Mouse (Mus musculus) liver, adult 2 months (tissue): ENCODE data around the gene Zbtb20. TPM values are rescaled to one million over a fixed set of nuclear protein-coding genes. Genes with fewer than 3 reads are reported as not detected.

Experiments
- DNase-seq: peaks from one replicate; pipeline ENCODE4 v3.0.0-alpha.2; 2011; ENCODE audit warnings: low read depth, low spot score; ENCODE audit errors: extremely low read depth
- H3K27ac ChIP-seq: fragments of 200-500 bp; replicated peaks from 2 replicates; pipeline ENCODE4 v1.5.1; 2012; ENCODE audit warnings: low read depth, mild to moderate bottlenecking, control low read depth, inconsistent platforms, low read length; ENCODE audit not compliant: insufficient read depth
- H3K27me3 ChIP-seq: fragments of 200-500 bp; 2 replicates; pipeline ENCODE4 v1.6.1; 2012; ENCODE audit warnings: mild to moderate bottlenecking, moderate library complexity, low read length, inconsistent platforms; ENCODE audit not compliant: control insufficient read depth, insufficient read depth
- H3K36me3 ChIP-seq: fragments of 200-500 bp; 2 replicates; pipeline ENCODE4 v1.6.1; 2012; ENCODE audit warnings: low read length, inconsistent platforms; ENCODE audit not compliant: control insufficient read depth, insufficient read depth
- H3K4me1 ChIP-seq: fragments of 200-500 bp; 2 replicates; pipeline ENCODE4 v1.6.1; 2011; ENCODE audit warnings: low read length; ENCODE audit not compliant: control insufficient read depth, insufficient read depth
- H3K4me3 ChIP-seq: fragments of 200-500 bp; 2 replicates; pipeline ENCODE4 v1.5.1; 2011; ENCODE audit warnings: low read depth, mild to moderate bottlenecking, control low read depth, low read length, moderate library complexity; ENCODE audit not compliant: insufficient read depth
- H3K79me2 ChIP-seq: fragments of 200-500 bp; 2 replicates; pipeline ENCODE4 v1.6.1; 2012; ENCODE audit warnings: inconsistent platforms, mild to moderate bottlenecking, low read length, moderate library complexity; ENCODE audit not compliant: control insufficient read depth, insufficient read depth
- H3K9ac ChIP-seq: fragments of 200-500 bp; 2 replicates; pipeline ENCODE4 v1.6.1; 2012; ENCODE audit warnings: low read depth, mild to moderate bottlenecking, control low read depth, inconsistent platforms, low read length
- CTCF ChIP-seq: fragments of 200-500 bp; IDR thresholded peaks from 2 replicates; pipeline ENCODE4 v1.5.1; 2011; ENCODE audit warnings: low read depth, low read length, control low read depth
- POLR2A ChIP-seq: fragments of 200-500 bp; IDR thresholded peaks from 2 replicates; pipeline ENCODE4 v1.6.1; 2011; ENCODE audit warnings: low read length, control low read depth; ENCODE audit not compliant: insufficient read depth; ENCODE audit errors: extremely low read depth
- WGBS: fragments of 180-500 bp; shearing (Covaris S2); methylation state at CpG from one replicate; pipeline ENCODE4 v1.1.7; 2018; 5-methylcytosine and 5-hydroxymethylcytosine counted together
- polyA plus RNA-seq: library from polyadenylated mRNA; depleted of rRNA; stranded (reverse); fragments of >200 nt; gene quantifications from 2 replicates; pipeline ENCODE4 v1.2.3, GENCODE M21; 2012
- total RNA-seq: library from RNA; depleted of rRNA; stranded (reverse); fragments of >200 nt; gene quantifications from 2 replicates; pipeline ENCODE4 v1.2.3, GENCODE M21; 2014

Gene Zbtb20
- total and polyA plus RNA-seq, 2 experiments, result 17.8 to 52.6 TPM

DNA sequence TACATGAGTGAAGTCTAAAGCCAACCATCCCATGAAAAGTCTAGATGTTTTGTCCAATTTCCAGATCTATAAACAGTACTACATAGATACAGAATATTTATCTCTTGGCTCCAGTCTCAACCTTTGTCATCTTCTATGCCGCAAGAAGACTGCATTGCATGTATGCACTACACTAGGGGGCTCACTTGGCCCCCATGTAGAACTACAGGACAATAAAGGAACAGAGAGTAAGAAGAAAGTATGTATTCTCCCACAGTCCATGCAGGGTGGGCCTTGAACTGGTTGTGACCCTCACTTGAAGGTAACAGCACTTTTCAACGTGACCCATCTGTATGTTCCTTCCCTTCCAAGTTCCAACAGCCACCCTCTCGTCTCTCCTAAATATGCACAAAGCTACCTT, 778.6 kb downstream of the Zbtb20 start:
- no peaks in the 10 kb centered on the region for H3K79me2 ChIP-seq
- no peak overlapping the region for H3K4me3 ChIP-seq
- no peaks in the 10 kb centered on the region for H3K27me3 ChIP-seq
- no peaks in the 10 kb centered on the region for H3K36me3 ChIP-seq
- no peak for DNase-seq
- H3K9ac ChIP-seq, result no peak overlapping the region
- 70% methylated on average over 3 of the region's 3 CpGs for WGBS
- H3K27ac ChIP-seq, result no peak overlapping the region
- no peaks in the 10 kb centered on the region for H3K4me1 ChIP-seq
- TF ChIP-seq POLR2A, result no peak

DNA sequence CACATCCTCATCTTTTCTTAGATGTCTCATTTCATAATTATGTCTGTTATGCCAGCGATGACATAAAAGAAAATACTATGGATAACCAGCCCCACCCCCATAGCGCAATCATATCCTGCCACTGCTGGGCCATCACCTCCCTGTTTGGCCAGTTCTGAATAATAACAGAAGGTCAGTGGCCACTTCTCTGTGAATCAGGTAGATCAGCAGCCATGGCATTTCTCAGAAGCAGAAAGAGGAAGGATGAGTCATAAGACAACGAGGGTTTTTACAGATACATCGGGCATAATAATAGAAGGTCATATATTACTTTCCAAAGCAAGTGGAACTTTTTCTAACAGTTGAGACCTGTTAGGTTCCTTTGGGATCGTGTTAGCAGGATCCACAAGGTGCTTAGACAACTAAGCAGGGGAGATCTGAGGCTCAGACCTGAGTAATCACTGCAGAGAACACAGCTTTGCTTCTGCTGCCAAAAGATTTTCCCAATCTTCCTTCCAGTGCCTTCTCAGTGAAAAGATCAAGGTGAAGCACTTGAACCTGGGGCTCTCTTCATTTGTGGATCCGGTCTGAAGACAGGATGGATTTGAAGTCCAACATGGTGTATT, 779.6 kb downstream of the Zbtb20 start:
- TF ChIP-seq POLR2A (no peak), CTCF (no peak)
- Histone ChIP-seq H3K4me1 (no peaks in the 10 kb centered on the region), H3K4me3 (no peak overlapping the region), H3K36me3 (no peaks in the 10 kb centered on the region), H3K79me2 (no peaks in the 10 kb centered on the region), H3K9ac (no peak overlapping the region), H3K27me3 (no peaks in the 10 kb centered on the region), H3K27ac (no peak overlapping the region)
- DNase-seq, result no peak
- WGBS, result 76% methylated on average over 6 of the region's 6 CpGs

DNA sequence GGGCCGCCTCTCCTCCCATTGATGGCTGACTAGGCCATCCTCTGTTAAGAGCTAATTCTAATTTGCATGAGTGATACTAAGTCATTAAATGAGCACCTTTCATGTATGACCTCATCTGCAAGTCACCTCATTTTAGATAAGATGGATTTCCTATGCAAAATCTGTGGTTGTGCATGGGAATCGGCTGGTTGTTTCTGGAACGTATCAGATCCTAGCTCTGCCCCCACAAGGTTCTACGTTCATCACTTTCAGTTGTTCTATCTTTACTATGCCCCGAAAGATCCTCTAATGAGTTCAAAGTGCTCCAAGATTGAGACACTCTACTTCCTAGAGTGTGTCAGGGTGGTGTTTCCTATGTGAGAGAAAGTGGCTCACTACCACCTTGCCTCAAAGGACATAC, 785.9 kb downstream of the Zbtb20 start:
- DNase-seq, result no peak
- no peak overlapping the region for H3K4me3 ChIP-seq
- H3K27ac ChIP-seq, result no peak overlapping the region
- no peaks in the 10 kb centered on the region for H3K36me3 ChIP-seq
- no peaks in the 10 kb centered on the region for H3K79me2 ChIP-seq
- H3K27me3 ChIP-seq, result no peaks in the 10 kb centered on the region
- TF ChIP-seq CTCF, result no peak
- no peak for TF ChIP-seq POLR2A
- WGBS, result 93% methylated on average over 5 of the region's 5 CpGs
- no peak overlapping the region for H3K9ac ChIP-seq
- no peaks in the 10 kb centered on the region for H3K4me1 ChIP-seq

DNA sequence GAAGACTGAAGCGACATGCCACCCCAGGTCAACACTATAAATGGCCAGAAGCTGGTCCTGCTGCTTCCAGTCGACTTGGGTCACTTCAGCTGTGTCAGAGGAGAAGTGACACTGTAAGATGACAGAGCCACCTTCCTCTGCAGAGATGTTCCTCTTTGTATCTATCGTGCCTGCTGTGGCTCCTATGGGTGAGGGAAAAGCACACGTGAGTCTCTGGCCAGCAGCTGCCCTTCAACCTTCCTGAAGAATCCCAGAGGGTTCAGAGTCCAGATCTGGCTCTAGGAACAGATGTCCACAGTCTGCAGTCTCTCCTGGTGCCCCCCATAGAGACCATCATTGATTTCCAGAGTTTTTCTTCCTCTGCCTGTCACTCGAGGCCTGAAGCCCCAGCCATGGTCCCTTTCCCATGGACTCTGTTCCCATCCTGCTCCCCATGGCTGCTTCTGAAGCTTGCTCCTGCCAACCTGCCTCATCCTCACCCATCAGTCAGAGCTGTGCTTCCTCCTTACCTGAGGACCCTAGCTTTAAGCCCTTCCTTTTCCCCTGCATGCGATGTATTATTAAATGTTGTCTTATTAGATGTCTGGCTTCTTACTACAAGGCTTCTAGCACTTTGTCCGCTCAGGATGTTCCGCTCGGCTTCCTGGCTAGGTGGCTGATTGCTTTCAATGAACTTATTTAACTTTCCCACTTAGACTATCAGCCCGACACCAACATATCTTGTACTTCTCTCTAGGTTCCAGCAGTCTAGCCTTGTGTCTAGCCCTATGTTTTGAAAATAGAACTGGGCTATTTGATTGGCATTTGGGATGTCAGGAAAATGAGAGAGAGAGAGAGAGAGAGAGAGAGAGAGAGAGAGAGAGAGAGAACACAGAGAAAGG, 786.7 kb downstream of the Zbtb20 start:
- WGBS, result 79% methylated on average over 10 of the region's 10 CpGs
- H3K27me3 ChIP-seq, result no peaks in the 10 kb centered on the region
- H3K4me3 ChIP-seq, result no peak overlapping the region

DNA sequence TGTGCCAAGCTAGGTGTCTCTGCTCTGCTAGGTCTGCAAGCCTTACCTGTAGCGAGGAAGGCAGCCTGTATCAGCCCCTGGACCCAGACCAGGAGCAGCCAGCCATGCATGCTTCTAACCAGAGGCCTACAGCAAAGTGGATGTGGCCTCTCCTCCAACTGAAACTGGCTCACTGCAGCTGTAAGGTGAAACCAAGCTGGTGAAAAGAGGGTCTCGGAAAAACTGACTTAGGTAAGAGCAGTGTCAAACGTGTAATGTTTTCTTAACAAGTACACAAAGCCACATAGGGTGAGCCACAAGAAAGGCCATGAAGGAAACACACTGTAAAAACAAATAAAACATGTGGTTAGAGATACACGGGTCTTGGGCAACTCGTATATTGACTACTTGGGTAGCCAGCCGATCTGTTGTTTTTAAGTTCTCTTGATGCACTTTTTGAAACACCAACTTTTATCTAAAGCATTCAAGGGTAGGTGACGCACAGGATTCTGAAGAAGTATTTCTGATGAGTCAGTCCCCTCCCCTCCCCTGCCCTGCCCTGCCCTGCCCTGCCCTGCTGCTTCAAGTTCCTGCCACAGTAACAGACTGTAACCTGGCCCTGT, 788.4 kb downstream of the Zbtb20 start, which contains the start of gene Tigit:
TSS of gene Tigit (minus strand) at position 169 of the 602 bp plus-strand sequence.
- no peaks in the 10 kb centered on the region for H3K4me1 ChIP-seq

More for the DNA sequence above, 786.7 kb downstream of the Zbtb20 start:
- no peak for DNase-seq
- TF ChIP-seq CTCF (no peak), POLR2A (no peak)
- no peak overlapping the region for H3K27ac ChIP-seq
- H3K79me2 ChIP-seq, result no peaks in the 10 kb centered on the region
- no peaks in the 10 kb centered on the region for H3K36me3 ChIP-seq
- no peak overlapping the region for H3K9ac ChIP-seq
- no peaks in the 10 kb centered on the region for H3K4me1 ChIP-seq

More for the DNA sequence above, 788.4 kb downstream of the Zbtb20 start, which contains the start of gene Tigit:
- Histone ChIP-seq H3K27me3 (no peaks in the 10 kb centered on the region), H3K36me3 (no peaks in the 10 kb centered on the region), H3K9ac (no peak within 1 kb of the TSS), H3K4me3 (no peak within 1 kb of the TSS), H3K79me2 (no peaks in the 10 kb centered on the region), H3K27ac (no peak within 1 kb of the TSS)
- whole genome bisulfite sequencing, result 66% methylated on average over 7 of the region's 7 CpGs
- DNase-seq, result no peak
- no peak for TF ChIP-seq POLR2A
- TF ChIP-seq CTCF, result no peak
